Mouse (Mus musculus): Measurements from ENCODE around the gene Aldh4a1. TPM values are rescaled to one million over a fixed set of nuclear protein-coding genes. Genes with fewer than 3 reads are reported as not detected.

Gene Aldh4a1
- total RNA-seq, 2 experiments from 2014 or later = 73.7 to 76.3 TPM

- intact Hi-C loops (cut with DNase I) = no loop called here
- no peak for DNase-seq
Observed at GRCm38 (mm10) chr4:139650086-139650743, 27.5 kb downstream of the Aldh4a1 start.

- intact Hi-C loops (cut with DNase I) = no loop called here
- no peak for DNase-seq
Observed at GRCm38 (mm10) chr4:139650907-139651306, 28.2 kb downstream of the Aldh4a1 start.

- no peak for DNase-seq
- intact Hi-C loops (cut with DNase I) = no loop called here
Observed at GRCm38 (mm10) chr4:139653238-139653637, 30.6 kb downstream of the Aldh4a1 start, which contains the start of gene Tas1r2. Gene Tas1r2, plus strand, starts transcription at chr4:139653538.

GRCm38 (mm10) chr4:139661897-139662296 lies 39.2 kb downstream of the Aldh4a1 start:
- intact Hi-C loops (cut with DNase I) = no loop called here

GRCm38 (mm10) chr4:139667632-139668031 lies 45.0 kb downstream of the Aldh4a1 start:
- intact Hi-C loops (cut with DNase I) = no loop called here
- DNase-seq = no peak

More at GRCm38 (mm10) chr4:139661897-139662296, 39.2 kb downstream of the Aldh4a1 start:
- DNase-seq = no peak

GRCm38 (mm10) chr4:139669847-139670246 lies 47.2 kb downstream of the Aldh4a1 start:
- DNase-seq = peak; percentile 44 to 68
- intact Hi-C loops (cut with DNase I) = loop anchor here (1.0 kb wide), 1 partner anchor 26 kb away; no protein-coding TSS in a partner anchor

- DNase-seq = no peak
- intact Hi-C loops (cut with DNase I) = no loop called here
Observed at GRCm38 (mm10) chr4:139675696-139676095, 53.0 kb downstream of the Aldh4a1 start.

- no peak for DNase-seq
- intact Hi-C loops (cut with DNase I) = loop anchor here (1.0 kb wide), 1 partner anchor 174 kb away; no protein-coding TSS in a partner anchor
Observed at GRCm38 (mm10) chr4:139683728-139684638, 61.3 kb downstream of the Aldh4a1 start.

- intact Hi-C loops (cut with DNase I) = loop anchor here (1.0 kb wide), 1 partner anchor 174 kb away; no protein-coding TSS in a partner anchor
- DNase-seq = peak; percentile 33 to 64
Observed at GRCm38 (mm10) chr4:139684639-139685017, 62.0 kb downstream of the Aldh4a1 start.

GRCm38 (mm10) chr4:139688058-139688457 lies 65.4 kb downstream of the Aldh4a1 start:
- intact Hi-C loops (cut with DNase I) = no loop called here
- no peak for DNase-seq

- no peak for DNase-seq
- intact Hi-C loops (cut with DNase I) = no loop called here
Observed at GRCm38 (mm10) chr4:139689627-139690269, 67.1 kb downstream of the Aldh4a1 start.

- intact Hi-C loops (cut with DNase I) = no loop called here
- DNase-seq = no peak
Observed at GRCm38 (mm10) chr4:139693315-139693714, 70.6 kb downstream of the Aldh4a1 start.

- no peak for DNase-seq
- intact Hi-C loops (cut with DNase I) = no loop called here
Observed at GRCm38 (mm10) chr4:139697755-139698154, 75.1 kb downstream of the Aldh4a1 start.

- intact Hi-C loops (cut with DNase I) = no loop called here
- no peak for DNase-seq
Observed at GRCm38 (mm10) chr4:139698602-139699001, 75.9 kb downstream of the Aldh4a1 start.

Small RNAs within 50 kb of the gene (microRNA-seq; reads per million reads assigned to microRNA genes)
- 0 reads per million in 2 experiments for gene Gm25571 (ENCODE audit: borderline number of aligned reads in 2 of 2)
- gene Mir7020 (ENCODE audit: borderline number of aligned reads in 2 of 2) = 0 to 0.67 reads per million in 2 experiments

Other genes starting within 250 kb of the Aldh4a1 start
- 1 to 10 TPM; 5.7 to 6.0 TPM for gene Iffo2, start 92.3 kb upstream of the Aldh4a1 start, total RNA-seq (2021)
- gene Gm21969, start 19.7 kb upstream of the Aldh4a1 start, total RNA-seq (2021) = not detected
- not detected for gene Tas1r2, start 30.7 kb downstream of the Aldh4a1 start, total RNA-seq (2021)
- gene Pax7, start 210.7 kb downstream of the Aldh4a1 start, total RNA-seq (2021) = not detected